Mouse (Mus musculus) testis, adult 2 months (tissue): ENCODE measurements around the gene Palld.

Source experiments
- CTCF ChIP-seq: fragments of 200-500 bp; IDR thresholded peaks from 2 replicates; pipeline ENCODE4 v1.5.1; 2012; ENCODE audit warnings: low read depth, mild to moderate bottlenecking, inconsistent platforms, low read length, moderate library complexity; ENCODE audit not compliant: control insufficient read depth, insufficient read depth, insufficient replicate concordance
- POLR2A ChIP-seq: fragments of 200-500 bp; IDR thresholded peaks from 2 replicates; pipeline ENCODE4 v1.6.1; 2012; ENCODE audit warnings: low read depth, mild to moderate bottlenecking, inconsistent platforms, low read length, moderate library complexity; ENCODE audit not compliant: control insufficient read depth

DNA sequence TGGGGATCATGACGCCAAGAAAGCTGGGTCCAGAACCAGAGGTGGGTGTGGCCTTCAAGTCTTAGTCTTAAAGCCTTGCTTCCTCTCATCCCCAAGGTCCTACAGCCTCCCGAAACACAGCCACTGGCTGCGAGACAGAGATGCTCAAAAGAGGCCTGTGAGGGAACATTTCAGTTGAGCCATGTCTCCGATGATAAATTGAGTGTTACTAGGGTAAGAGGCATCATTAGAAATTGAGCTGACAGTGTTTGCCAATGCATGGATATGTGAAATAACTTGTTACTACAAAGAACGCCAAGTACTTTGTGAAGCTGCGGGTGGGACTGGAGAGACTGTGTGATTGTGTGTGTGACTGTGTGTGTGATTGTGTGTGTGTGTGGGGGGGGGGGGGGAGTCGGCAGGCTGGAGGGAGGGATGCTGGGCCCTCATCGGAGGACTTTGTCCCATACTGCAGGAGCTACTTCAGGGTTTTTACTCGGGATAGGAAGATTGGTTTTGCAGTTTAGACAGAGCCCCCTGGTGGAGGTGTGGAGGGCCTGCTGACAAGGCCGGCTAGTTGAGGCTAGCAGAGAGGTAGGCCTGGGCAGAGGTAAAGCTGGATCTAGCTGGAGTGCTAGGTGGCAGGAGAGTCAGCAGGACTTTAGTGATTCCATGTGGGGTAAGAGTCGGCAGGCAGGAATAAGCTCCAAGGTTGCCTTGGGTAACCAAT, 422.8 kb downstream of the Palld start:
- TF ChIP-seq CTCF, result peak; percentile 47; the same call in 1 of the 2 replicates
- no peak for TF ChIP-seq POLR2A
